Mouse (Mus musculus): Measurements from ENCODE around the gene Katnal1. TPM values are rescaled to one million over a fixed set of nuclear protein-coding genes. Genes with fewer than 3 reads are reported as not detected.
A peak's percentile ranks its signal among the peaks of the same experiment; 100 is the strongest.

Katnal1 gene
- polyA plus RNA-seq, 1 experiment from 2014 or later, result 6.6 TPM

- 48% methylated on average over 7 of the region's 7 CpGs for WGBS
- no peaks in the 10 kb centered on the region; the same call in 1 of the 2 replicates for H3K4me1 ChIP-seq (replicated peaks; ENCODE audit: insufficient read depth, low read length)
- no peak overlapping the region for H3K9ac ChIP-seq (ENCODE audit: low read depth, low read length)
- H3K4me2 ChIP-seq (ENCODE audit: low read length), result no peak overlapping the region
- ATAC-seq (replicated peaks; ENCODE audit: low FRiP score, low read depth) (no peak), DNase-seq (ENCODE audit: low spot score) (no peak)
- no peak overlapping the region for H3K27ac ChIP-seq
- H3K9me3 ChIP-seq (replicated peaks; ENCODE audit: low read length), result no peaks in the 10 kb centered on the region
- H3K27me3 ChIP-seq (ENCODE audit: insufficient read depth, low read length), result no peaks in the 10 kb centered on the region
- H3K36me3 ChIP-seq (ENCODE audit: insufficient read depth, low read length), result no peaks in the 10 kb centered on the region
- no peak overlapping the region for H3K4me3 ChIP-seq (replicated peaks; ENCODE audit: low read depth, low read length)
- TF ChIP-seq CTCF (IDR thresholded peaks at IDR 0.05; ENCODE audit: low read depth), result no peak
Observed at GRCm38 (mm10) chr5:148935071-148935821, 6.1 kb upstream of the Katnal1 start.

DNA sequence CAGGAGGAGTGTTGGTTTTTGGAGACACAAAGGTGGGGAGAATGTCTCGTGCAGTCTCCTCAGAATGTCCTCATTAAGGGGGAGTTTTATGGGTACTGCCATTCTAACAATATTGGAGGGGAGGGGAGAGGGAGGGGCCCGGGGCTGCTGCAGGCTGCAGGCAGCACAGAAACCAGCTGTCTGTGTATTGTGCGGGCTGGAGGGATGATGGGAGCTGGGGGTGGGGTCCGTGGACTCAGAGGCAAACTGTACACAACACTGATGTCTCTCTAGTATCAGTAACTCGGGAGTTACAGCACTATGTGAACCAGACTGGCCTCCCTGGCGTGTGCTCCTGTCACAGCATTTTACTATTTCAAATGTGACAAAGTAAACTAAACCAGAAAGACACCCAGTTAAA, 5.3 kb upstream of the Katnal1 start:
- DNase-seq (ENCODE audit: low spot score) (no peak), ATAC-seq (replicated peaks; ENCODE audit: low FRiP score, low read depth) (no peak)
- WGBS, result 27% methylated on average over 6 of the region's 6 CpGs
- H3K4me3 ChIP-seq (replicated peaks; ENCODE audit: low read depth, low read length), result no peak overlapping the region
- no peak for TF ChIP-seq CTCF (IDR thresholded peaks at IDR 0.05; ENCODE audit: low read depth)
- no peak overlapping the region for H3K4me2 ChIP-seq (ENCODE audit: low read length)
- H3K27me3 ChIP-seq (ENCODE audit: insufficient read depth, low read length), result no peaks in the 10 kb centered on the region
- H3K4me1 ChIP-seq (replicated peaks; ENCODE audit: insufficient read depth, low read length), result no peaks in the 10 kb centered on the region; the same call in 1 of the 2 replicates
- no peak overlapping the region for H3K27ac ChIP-seq
- H3K9ac ChIP-seq (ENCODE audit: low read depth, low read length), result no peak overlapping the region
- H3K9me3 ChIP-seq (replicated peaks; ENCODE audit: low read length), result no peaks in the 10 kb centered on the region
- H3K36me3 ChIP-seq (ENCODE audit: insufficient read depth, low read length), result no peaks in the 10 kb centered on the region

DNA sequence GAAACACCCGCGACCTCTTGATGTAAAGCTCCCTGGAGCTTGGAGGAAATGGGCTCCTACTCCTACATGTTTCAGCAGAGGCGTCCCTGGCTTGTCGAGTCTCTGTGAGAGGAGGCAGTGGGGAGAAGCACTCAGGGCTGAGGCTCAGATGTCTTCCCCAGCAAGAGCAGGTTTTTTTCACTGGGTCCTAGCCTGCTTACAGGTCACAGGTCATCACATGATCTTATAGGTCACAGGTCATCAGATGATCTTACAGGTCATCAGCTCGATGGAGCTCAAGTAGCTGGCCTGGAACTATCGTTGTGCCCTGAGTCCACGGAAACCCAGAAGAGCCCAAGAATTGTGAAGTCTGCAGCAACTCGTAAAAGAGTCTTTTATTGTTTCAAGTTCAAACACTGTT, 4.6 kb upstream of the Katnal1 start:
- Histone ChIP-seq H3K9me3 (replicated peaks; ENCODE audit: low read length) (no peaks in the 10 kb centered on the region), H3K36me3 (ENCODE audit: insufficient read depth, low read length) (no peaks in the 10 kb centered on the region), H3K4me3 (replicated peaks; ENCODE audit: low read depth, low read length) (no peak overlapping the region), H3K9ac (ENCODE audit: low read depth, low read length) (no peak overlapping the region), H3K27me3 (ENCODE audit: insufficient read depth, low read length) (no peaks in the 10 kb centered on the region), H3K4me1 (replicated peaks; ENCODE audit: insufficient read depth, low read length) (peaks cover 4% of the 10 kb centered on the region), H3K4me2 (ENCODE audit: low read length) (no peak overlapping the region), H3K27ac (no peak overlapping the region)
- 15% methylated on average over 8 of the region's 8 CpGs for WGBS
- no peak for TF ChIP-seq CTCF (IDR thresholded peaks at IDR 0.05; ENCODE audit: low read depth)
- no peak for DNase-seq (ENCODE audit: low spot score)
- no peak for ATAC-seq (replicated peaks; ENCODE audit: low FRiP score, low read depth)

GRCm38 (mm10) chr5:148931301-148931700, 2.2 kb upstream of the Katnal1 start:
- Histone ChIP-seq H3K4me1 (replicated peaks; ENCODE audit: insufficient read depth, low read length) (peaks cover 4% of the 10 kb centered on the region), H3K27ac (peak overlapping the region; percentile 62), H3K9me3 (replicated peaks; ENCODE audit: low read length) (no peaks in the 10 kb centered on the region), H3K4me3 (replicated peaks; ENCODE audit: low read depth, low read length) (no peak overlapping the region), H3K36me3 (ENCODE audit: insufficient read depth, low read length) (no peaks in the 10 kb centered on the region), H3K9ac (ENCODE audit: low read depth, low read length) (no peak overlapping the region), H3K27me3 (ENCODE audit: insufficient read depth, low read length) (no peaks in the 10 kb centered on the region), H3K4me2 (ENCODE audit: low read length) (no peak overlapping the region)
- no peak for DNase-seq (ENCODE audit: low spot score)
- no peak for TF ChIP-seq CTCF (IDR thresholded peaks at IDR 0.05; ENCODE audit: low read depth)
- WGBS, result 70% methylated on average over 1 of the region's 1 CpGs
- ATAC-seq (replicated peaks; ENCODE audit: low FRiP score, low read depth), result no peak

- no peak; the same call in 1 of the 2 replicates for TF ChIP-seq CTCF (IDR thresholded peaks at IDR 0.05; ENCODE audit: low read depth)
Observed at GRCm38 (mm10) chr5:148928382-148929115, 571 bp downstream of the Katnal1 start.

GRCm38 (mm10) chr5:148927717-148928223, 1.4 kb downstream of the Katnal1 start:
- WGBS, result 24% methylated on average over 5 of the region's 5 CpGs
- H3K9me3 ChIP-seq (replicated peaks; ENCODE audit: low read length), result no peaks in the 10 kb centered on the region
- peak overlapping the region; percentile 78 for H3K27ac ChIP-seq

More at GRCm38 (mm10) chr5:148928382-148929115, 571 bp downstream of the Katnal1 start:
- peak overlapping the region; percentile 74 for H3K9ac ChIP-seq (ENCODE audit: low read depth, low read length)
- H3K27ac ChIP-seq, result peak overlapping the region; percentile 83
- ATAC-seq (replicated peaks; ENCODE audit: low FRiP score, low read depth), result peak; percentile 97
- H3K4me3 ChIP-seq (replicated peaks; ENCODE audit: low read depth, low read length), result peak overlapping the region; percentile 71
- H3K4me1 ChIP-seq (replicated peaks; ENCODE audit: insufficient read depth, low read length), result peaks cover 11% of the 10 kb centered on the region
- no peaks in the 10 kb centered on the region for H3K36me3 ChIP-seq (ENCODE audit: insufficient read depth, low read length)
- H3K9me3 ChIP-seq (replicated peaks; ENCODE audit: low read length), result no peaks in the 10 kb centered on the region
- WGBS, result under 1% methylated on average over 69 of the region's 69 CpGs
- no peaks in the 10 kb centered on the region for H3K27me3 ChIP-seq (ENCODE audit: insufficient read depth, low read length)
- peak; percentile 98 for DNase-seq (ENCODE audit: low spot score)
- H3K4me2 ChIP-seq (ENCODE audit: low read length), result peak overlapping the region; percentile 65

More at GRCm38 (mm10) chr5:148927717-148928223, 1.4 kb downstream of the Katnal1 start:
- DNase-seq (ENCODE audit: low spot score), result no peak
- peak overlapping the region; percentile 74 for H3K9ac ChIP-seq (ENCODE audit: low read depth, low read length)
- no peaks in the 10 kb centered on the region for H3K27me3 ChIP-seq (ENCODE audit: insufficient read depth, low read length)
- ATAC-seq (replicated peaks; ENCODE audit: low FRiP score, low read depth), result no peak
- peak overlapping the region; percentile 60 for H3K4me2 ChIP-seq (ENCODE audit: low read length)
- TF ChIP-seq CTCF (IDR thresholded peaks at IDR 0.05; ENCODE audit: low read depth), result no peak
- peaks cover 12% of the 10 kb centered on the region for H3K4me1 ChIP-seq (replicated peaks; ENCODE audit: insufficient read depth, low read length)
- no peaks in the 10 kb centered on the region for H3K36me3 ChIP-seq (ENCODE audit: insufficient read depth, low read length)
- peak overlapping the region; percentile 71 for H3K4me3 ChIP-seq (replicated peaks; ENCODE audit: low read depth, low read length)

Data from kidney, postnatal 0 days (tissue).